Mouse (Mus musculus) ES-E14 (cell line): Measurements from ENCODE around the gene Gabrb2. TPM values are rescaled to one million over a fixed set of nuclear protein-coding genes. Genes with fewer than 3 reads are reported as not detected.

Source experiments
- DNase-seq: peaks from one replicate; pipeline ENCODE4 v3.0.0-alpha.2; 2013; ENCODE audit warnings: low read depth, low spot score
- H3K27ac ChIP-seq: 2 replicates; pipeline ENCODE4 v1.5.1; 2012; ENCODE audit warnings: low read depth, mild to moderate bottlenecking, low read length, moderate library complexity, mixed read lengths; ENCODE audit not compliant: poor library complexity, insufficient read depth, severe bottlenecking
- H3K36me3 ChIP-seq: 2 replicates; pipeline ENCODE4 v1.6.1; 2012; ENCODE audit warnings: mild to moderate bottlenecking, low read length, moderate library complexity, mixed read lengths; ENCODE audit not compliant: control insufficient read depth, poor library complexity, insufficient read depth, severe bottlenecking
- H3K4me1 ChIP-seq, 2 experiments: fragments of 150-350 bp in 1 of 2; sonication (generic) in 1 of 2; 2 replicates each; pipeline ENCODE4 v1.6.1; 2012; ENCODE audit warnings: low read length in 2 of 2, mild to moderate bottlenecking in 1 of 2, mixed read lengths in 1 of 2; ENCODE audit not compliant: control insufficient read depth in 2 of 2, insufficient read depth in 2 of 2, poor library complexity in 1 of 2
- H3K4me3 ChIP-seq, 2 experiments: fragments of 150-350 bp in 1 of 2; sonication (generic) in 1 of 2; 2 replicates each; pipeline ENCODE4 v1.5.1; 2012; ENCODE audit warnings: low read length in 2 of 2, low read depth in 1 of 2, mild to moderate bottlenecking in 1 of 2, mixed read lengths in 1 of 2; ENCODE audit not compliant: insufficient read depth in 1 of 2, poor library complexity in 1 of 2, severe bottlenecking in 1 of 2
- H3K9ac ChIP-seq: 2 replicates; pipeline ENCODE4 v1.6.1; 2012; ENCODE audit warnings: low read depth, mild to moderate bottlenecking, low read length, mixed read lengths; ENCODE audit not compliant: poor library complexity, insufficient read depth, severe bottlenecking
- H3K9me3 ChIP-seq: fragments of 150-350 bp; sonication (generic); 2 replicates; pipeline ENCODE4 v1.6.1; 2012; ENCODE audit warnings: low read depth, mild to moderate bottlenecking, low read length; ENCODE audit not compliant: control insufficient read depth, insufficient read depth
- CHD2 ChIP-seq: IDR thresholded peaks from 2 replicates; pipeline ENCODE4 v1.6.1; 2014; ENCODE audit warnings: mild to moderate bottlenecking, low read depth, low read length, inconsistent platforms
- HCFC1 ChIP-seq: IDR thresholded peaks from 2 replicates; pipeline ENCODE4 v1.6.1; 2012; ENCODE audit warnings: low read length, inconsistent platforms, borderline replicate concordance; ENCODE audit not compliant: insufficient read depth
- MAFK ChIP-seq: IDR thresholded peaks from 2 replicates; pipeline ENCODE4 v1.6.1; 2014; ENCODE audit warnings: mild to moderate bottlenecking, low read depth, low read length, inconsistent platforms; ENCODE audit not compliant: insufficient read depth
- ZC3H11A ChIP-seq: IDR thresholded peaks from 2 replicates; pipeline ENCODE4 v1.6.1; 2012; ENCODE audit warnings: low read depth, mild to moderate bottlenecking, inconsistent platforms, low read length, borderline replicate concordance
- ZNF384 ChIP-seq: IDR thresholded peaks from 2 replicates; pipeline ENCODE4 v1.6.1; 2012; ENCODE audit warnings: low read depth, low read length, inconsistent platforms
- in situ Hi-C, 2 experiments: fragments of 600-800 bp; cut with MboI; formaldehyde crosslinking; loops; one replicate each; pipeline ENCODE4 v1.15.1; 2025; ENCODE audit warnings: low sequenced_read_pairs in 2 of 2, inconsistent platforms in 1 of 2; ENCODE audit not compliant: unreplicated experiment in 2 of 2
- total RNA-seq: library from RNA; depleted of rRNA; stranded (reverse); fragments of 300-350 nt; gene quantifications from 2 replicates; pipeline ENCODE4 v1.2.3, GENCODE M21; 2012; rRNA removed

The Gabrb2 gene
- total RNA-seq, 1 experiment: 0.13 TPM

- H3K4me3 ChIP-seq: no peak overlapping the region
- H3K4me1 ChIP-seq: no peaks in the 10 kb centered on the region
- DNase-seq: no peak
- in situ Hi-C loops: no loop called here
- no peaks in the 10 kb centered on the region for H3K36me3 ChIP-seq
- no peak overlapping the region for H3K27ac ChIP-seq
- no peaks in the 10 kb centered on the region for H3K9me3 ChIP-seq
- H3K9ac ChIP-seq: no peak overlapping the region
- TF ChIP-seq ZC3H11A (no peak), ZNF384 (no peak), HCFC1 (no peak), MAFK (no peak), CHD2 (no peak)
Measured at GRCm38 (mm10) chr11:42668657-42669056, 249.1 kb downstream of the Gabrb2 start.

Other genes starting within 250 kb of the Gabrb2 start
- 2.3 and 2.9 TPM in 2 replicates for gene Gabra1, start 236.8 kb upstream of the Gabrb2 start, total RNA-seq
- gene Gabra6, start 98.7 kb upstream of the Gabrb2 start, total RNA-seq: not detected in 2 replicates